Mouse (Mus musculus) lung, embryonic 14.5 days (tissue): ENCODE results near the gene Map4. TPM values are rescaled to one million over a fixed set of nuclear protein-coding genes. Genes with fewer than 3 reads are reported as not detected.

Experiments
- ATAC-seq: fragments of 200-750 bp; cut with Nextera tagmentation; 2 replicates; pipeline ENCODE4 v1.8.0; 2017; ENCODE audit warnings: mild to moderate bottlenecking, moderate TSS enrichment, moderate library complexity; ENCODE audit not compliant: insufficient read depth
- DNase-seq: peaks from one replicate; pipeline ENCODE4 v3.0.0-alpha.2; 2015
- H3K27ac ChIP-seq: fragments of 300-500 bp; sonication (generic); 2 replicates; pipeline ENCODE4 v1.5.1; 2014; ENCODE audit warnings: low read depth, mild to moderate bottlenecking, moderate library complexity
- H3K27me3 ChIP-seq: fragments of 300-500 bp; sonication (generic); 2 replicates; pipeline ENCODE4 v1.6.1; 2014; ENCODE audit warnings: low read length, control low read depth; ENCODE audit not compliant: insufficient read depth
- H3K36me3 ChIP-seq: fragments of 300-500 bp; sonication (generic); 2 replicates; pipeline ENCODE4 v1.6.1; 2014; ENCODE audit warnings: control low read depth; ENCODE audit not compliant: insufficient read depth
- H3K4me1 ChIP-seq: fragments of 300-500 bp; sonication (generic); 2 replicates; pipeline ENCODE4 v1.6.1; 2014; ENCODE audit warnings: antibody characterized with exemption, control low read depth; ENCODE audit not compliant: insufficient read depth
- H3K4me2 ChIP-seq: fragments of 300-500 bp; sonication (generic); 2 replicates; pipeline ENCODE4 v1.6.1; 2014; ENCODE audit warnings: mild to moderate bottlenecking
- H3K4me3 ChIP-seq: fragments of 300-500 bp; sonication (generic); 2 replicates; pipeline ENCODE4 v1.5.1; 2014; ENCODE audit warnings: low read depth, low read length
- H3K9ac ChIP-seq: fragments of 300-500 bp; sonication (generic); 2 replicates; pipeline ENCODE4 v1.6.1; 2014
- H3K9me3 ChIP-seq: fragments of 300-500 bp; sonication (generic); 2 replicates; pipeline ENCODE4 v1.6.1; 2016; ENCODE audit warnings: low read depth, low read length, control low read depth
- CTCF ChIP-seq: IDR thresholded peaks from 2 replicates; pipeline ENCODE4 v1.5.1; 2016; ENCODE audit warnings: antibody characterized with exemption, low read depth
- WGBS: fragments of 180-500 bp; shearing (Covaris S2); extraction: QIAGEN DNeasy Blood & Tissue Kit; methylation state at CpG from one replicate; pipeline ENCODE4 v1.1.7; 2014; 5-methylcytosine and 5-hydroxymethylcytosine counted together
- polyA plus RNA-seq: library from polyadenylated mRNA; unstranded; fragments of >200 nt; fragmentation: Nextera tagmentation; extraction: Ambion mirVana; gene quantifications from 2 replicates; pipeline ENCODE4 v1.2.1, GENCODE M21; 2014

Gene Map4
- polyA plus RNA-seq, 1 experiment from 2014 or later = 57.5 TPM

DNA sequence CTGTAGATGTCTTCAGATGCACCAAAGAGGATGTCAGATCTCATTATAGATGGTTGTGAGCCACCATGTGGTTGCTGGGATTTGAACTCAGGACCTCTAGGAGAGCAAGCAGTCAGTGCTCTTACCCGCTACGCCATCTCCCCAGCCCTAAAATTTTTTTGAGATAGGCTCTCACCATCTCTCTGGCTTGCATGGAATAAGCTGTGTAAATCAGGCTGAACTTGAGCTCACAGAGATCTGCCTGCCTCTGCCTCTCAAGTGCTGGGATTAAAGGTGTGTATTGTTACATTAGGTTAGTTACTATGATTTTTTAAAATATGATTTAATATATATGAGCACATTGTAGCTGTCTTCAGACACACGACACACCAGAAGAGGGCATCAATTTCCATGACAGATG, 2.1 kb upstream of the Map4 start:
- H3K4me2 ChIP-seq = no peak overlapping the region
- no peak for TF ChIP-seq CTCF
- H3K27me3 ChIP-seq = no peaks in the 10 kb centered on the region
- ATAC-seq = no peak
- WGBS = 90% methylated on average over 3 of the region's 3 CpGs
- H3K4me1 ChIP-seq = no peaks in the 10 kb centered on the region
- no peak overlapping the region for H3K9ac ChIP-seq
- no peaks in the 10 kb centered on the region for H3K36me3 ChIP-seq
- no peaks in the 10 kb centered on the region for H3K9me3 ChIP-seq
- no peak overlapping the region for H3K4me3 ChIP-seq
- no peak overlapping the region for H3K27ac ChIP-seq
- no peak for DNase-seq

DNA sequence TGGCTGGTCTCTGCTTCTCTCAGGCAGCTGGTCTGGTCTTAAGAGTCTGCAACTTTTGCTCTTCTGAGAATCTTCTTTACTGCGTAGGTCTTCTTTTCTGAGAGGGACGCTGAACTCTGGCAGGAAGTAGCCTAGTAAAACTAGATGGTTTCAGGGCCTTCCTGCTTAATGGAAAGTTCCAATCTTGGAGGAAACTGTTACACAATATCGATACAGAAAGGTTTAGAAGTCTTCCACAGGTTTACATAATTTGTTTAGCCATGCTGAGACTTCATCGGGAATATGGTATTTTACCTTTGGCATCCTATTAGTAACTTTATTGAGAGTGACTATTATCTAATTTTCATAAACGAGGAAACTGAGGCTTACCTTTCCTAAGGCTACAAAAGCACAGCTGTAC, 1.2 kb upstream of the Map4 start:
- TF ChIP-seq CTCF = no peak
- ATAC-seq = no peak
- Histone ChIP-seq H3K4me2 (no peak overlapping the region), H3K4me1 (no peaks in the 10 kb centered on the region), H3K9ac (no peak overlapping the region), H3K36me3 (no peaks in the 10 kb centered on the region), H3K27me3 (no peaks in the 10 kb centered on the region), H3K9me3 (no peaks in the 10 kb centered on the region), H3K27ac (no peak overlapping the region), H3K4me3 (no peak overlapping the region)
- DNase-seq = no peak
- 82% methylated on average over 5 of the region's 5 CpGs for WGBS

DNA sequence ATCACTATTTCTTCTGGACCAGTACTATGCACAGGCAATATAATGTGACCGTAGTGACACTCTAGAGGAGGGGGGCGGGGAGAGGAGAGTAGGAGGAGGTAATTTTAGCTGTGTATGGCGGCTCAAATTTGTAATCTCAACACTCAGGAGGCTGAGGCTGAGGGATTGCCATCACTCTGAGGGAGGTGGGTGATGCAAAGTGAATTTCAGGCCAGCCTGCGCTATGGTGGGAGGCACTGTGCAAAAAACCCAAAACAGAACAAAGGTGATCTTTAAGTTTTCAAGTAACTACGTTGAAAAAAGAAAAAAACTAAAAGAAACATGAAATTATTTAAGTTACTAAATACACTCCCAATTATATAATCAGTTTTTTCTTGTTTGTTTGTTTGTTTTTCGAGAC, 508 bp upstream of the Map4 start:
- ATAC-seq (no peak), DNase-seq (no peak)
- 63% methylated on average over 6 of the region's 6 CpGs for WGBS
- no peaks in the 10 kb centered on the region for H3K27me3 ChIP-seq
- H3K4me3 ChIP-seq = peak overlapping the region; percentile 84
- H3K9ac ChIP-seq = peak overlapping the region; percentile 87
- peak overlapping the region; percentile 52 for H3K4me2 ChIP-seq
- TF ChIP-seq CTCF = no peak
- peak overlapping the region; percentile 98 for H3K27ac ChIP-seq
- no peaks in the 10 kb centered on the region for H3K9me3 ChIP-seq
- no peaks in the 10 kb centered on the region for H3K36me3 ChIP-seq
- no peaks in the 10 kb centered on the region for H3K4me1 ChIP-seq

DNA sequence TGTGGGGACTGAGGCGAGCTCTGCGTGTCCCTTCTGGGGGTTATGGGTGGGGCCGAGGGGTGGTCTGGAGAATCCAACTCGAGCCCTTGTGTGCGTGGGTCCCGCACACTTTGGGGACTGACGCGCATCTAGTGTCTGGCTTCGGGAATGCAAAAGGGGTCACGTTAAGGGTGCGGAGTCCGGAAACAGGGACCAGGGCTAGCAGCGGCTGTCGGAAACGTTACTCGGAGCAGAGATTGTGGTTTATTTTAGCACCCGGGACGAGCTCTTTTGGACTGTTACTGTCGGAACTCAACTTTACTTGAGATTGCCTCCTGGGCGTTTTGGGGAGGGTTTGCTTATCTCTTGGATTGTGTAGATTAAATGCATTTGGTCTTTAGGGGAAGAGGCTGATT, 1.1 kb downstream of the Map4 start:
- Histone ChIP-seq H3K4me1 (no peaks in the 10 kb centered on the region), H3K4me2 (peak overlapping the region; percentile 79), H3K36me3 (no peaks in the 10 kb centered on the region), H3K9ac (peak overlapping the region; percentile 87), H3K9me3 (no peaks in the 10 kb centered on the region), H3K27me3 (no peaks in the 10 kb centered on the region), H3K27ac (peak overlapping the region; percentile 98), H3K4me3 (peak overlapping the region; percentile 84)
- ATAC-seq (no peak; the same call in 1 of the 2 replicates), DNase-seq (peak; percentile 63)
- no peak for TF ChIP-seq CTCF
- under 1% methylated on average over 20 of the region's 20 CpGs for WGBS

DNA sequence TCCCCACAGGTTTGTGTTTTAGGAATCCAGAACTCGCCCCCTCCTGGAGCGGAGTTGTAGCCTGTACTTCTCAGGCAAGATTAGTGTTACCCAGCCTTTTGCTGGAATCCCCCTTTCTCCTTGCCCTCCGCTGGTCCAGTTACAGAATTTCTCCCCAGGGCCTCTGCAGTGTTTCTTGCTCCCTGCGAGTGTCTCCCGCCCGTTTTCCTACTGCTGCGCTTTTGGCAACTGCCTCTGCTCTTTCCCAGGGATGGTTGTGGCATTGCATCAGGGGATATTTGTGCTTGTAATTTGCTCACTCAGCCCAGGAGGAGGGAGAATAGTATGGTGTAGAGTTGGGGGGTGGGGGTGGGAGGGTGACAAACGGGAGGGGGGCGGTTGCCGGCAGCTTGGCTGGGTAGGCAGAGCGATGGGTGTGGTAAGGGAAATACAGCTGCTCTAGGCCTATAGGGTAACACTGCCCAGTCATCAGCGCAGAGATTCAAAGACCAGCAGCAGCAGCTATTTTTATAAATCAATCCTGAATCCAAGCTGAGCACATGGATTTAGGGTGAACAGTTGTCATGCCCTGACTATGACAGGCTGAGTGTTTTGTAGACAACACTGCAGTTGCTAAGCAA, 1.6 kb downstream of the Map4 start:
- Histone ChIP-seq H3K4me1 (no peaks in the 10 kb centered on the region), H3K27ac (peak overlapping the region; percentile 98), H3K9ac (peak overlapping the region; percentile 87), H3K4me2 (peak overlapping the region; percentile 79), H3K9me3 (no peaks in the 10 kb centered on the region), H3K36me3 (no peaks in the 10 kb centered on the region), H3K4me3 (peak overlapping the region; percentile 84), H3K27me3 (no peaks in the 10 kb centered on the region)
- peak; percentile 21; the same call in 1 of the 2 replicates for TF ChIP-seq CTCF
- ATAC-seq = peak; percentile 2; the same call in 1 of the 2 replicates
- peak; percentile 80 for DNase-seq
- WGBS = 2% methylated on average over 12 of the region's 12 CpGs

DNA sequence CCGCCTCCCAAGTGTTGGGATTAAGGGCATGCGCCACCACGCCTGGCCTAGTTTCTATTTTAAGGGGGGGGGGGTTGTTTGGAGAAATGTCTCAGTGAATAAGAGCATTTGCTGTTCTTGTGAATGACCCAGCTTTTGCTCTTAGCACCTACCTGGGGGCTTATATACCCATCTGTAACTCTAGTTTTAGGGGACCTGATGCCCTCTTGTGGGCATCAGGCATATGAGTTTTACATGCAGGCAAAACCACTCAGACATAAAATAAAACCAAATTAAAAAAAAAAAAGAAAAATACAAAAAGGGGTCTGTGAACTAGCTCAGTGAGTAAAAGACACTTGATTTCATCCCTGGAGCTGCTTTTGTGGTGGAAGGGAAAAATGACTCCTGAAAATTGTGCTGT, 8.1 kb downstream of the Map4 start:
- WGBS = 95% methylated on average over 3 of the region's 3 CpGs

DNA sequence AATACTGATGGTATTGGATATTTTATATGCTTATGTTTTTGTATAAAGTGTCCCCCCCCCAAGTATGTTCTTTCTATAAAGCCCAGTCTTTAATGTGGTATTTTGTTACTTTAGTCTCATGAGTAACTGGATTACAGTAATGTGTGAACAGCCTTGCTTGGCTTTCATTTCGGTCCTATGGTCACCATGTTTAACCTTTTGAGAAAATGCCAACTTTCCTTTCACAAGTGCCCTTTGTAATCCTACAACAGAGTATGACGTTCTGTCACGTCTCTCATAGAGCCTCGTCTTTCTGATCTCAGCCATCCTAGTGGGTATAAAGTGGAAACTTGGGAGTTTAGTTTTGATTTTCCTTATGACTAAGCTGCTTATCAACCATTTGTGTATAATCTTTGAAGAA, 11.5 kb downstream of the Map4 start:
- Histone ChIP-seq H3K9me3 (no peaks in the 10 kb centered on the region), H3K9ac (no peak overlapping the region), H3K36me3 (no peaks in the 10 kb centered on the region), H3K4me3 (no peak overlapping the region), H3K4me2 (no peak overlapping the region), H3K27ac (no peak overlapping the region), H3K27me3 (no peaks in the 10 kb centered on the region), H3K4me1 (no peaks in the 10 kb centered on the region)
- TF ChIP-seq CTCF = no peak
- no peak for ATAC-seq
- no peak for DNase-seq
- 72% methylated on average over 4 of the region's 4 CpGs for WGBS

More for the DNA sequence above, 8.1 kb downstream of the Map4 start:
- no peaks in the 10 kb centered on the region for H3K9me3 ChIP-seq
- no peak overlapping the region for H3K27ac ChIP-seq
- no peak overlapping the region for H3K9ac ChIP-seq
- H3K4me1 ChIP-seq = no peaks in the 10 kb centered on the region
- 0 out of 2 replicates have a peak, but pooled peaks have one; percentile 11 for TF ChIP-seq CTCF
- ATAC-seq = no peak
- no peaks in the 10 kb centered on the region for H3K36me3 ChIP-seq
- no peaks in the 10 kb centered on the region for H3K27me3 ChIP-seq
- no peak overlapping the region for H3K4me3 ChIP-seq
- DNase-seq = no peak
- no peak overlapping the region for H3K4me2 ChIP-seq
